Mouse (Mus musculus) adrenal gland, adult 8-10 months (tissue): Measurements from ENCODE around the gene Orm3. TPM values are rescaled to one million over a fixed set of nuclear protein-coding genes. Genes with fewer than 3 reads are reported as not detected.

Source experiments
- DNase-seq: peaks from one replicate; pipeline ENCODE4 v3.0.0; 2022
- total RNA-seq, 4 experiments: library from RNA; stranded (reverse); gene quantifications; 2 replicates each; pipeline ENCODE4 v1.2.4; 2022

The Orm3 gene
- total RNA-seq, 4 experiments from 2014 or later = 6.4 to 14.0 (median 8.7) TPM

DNA sequence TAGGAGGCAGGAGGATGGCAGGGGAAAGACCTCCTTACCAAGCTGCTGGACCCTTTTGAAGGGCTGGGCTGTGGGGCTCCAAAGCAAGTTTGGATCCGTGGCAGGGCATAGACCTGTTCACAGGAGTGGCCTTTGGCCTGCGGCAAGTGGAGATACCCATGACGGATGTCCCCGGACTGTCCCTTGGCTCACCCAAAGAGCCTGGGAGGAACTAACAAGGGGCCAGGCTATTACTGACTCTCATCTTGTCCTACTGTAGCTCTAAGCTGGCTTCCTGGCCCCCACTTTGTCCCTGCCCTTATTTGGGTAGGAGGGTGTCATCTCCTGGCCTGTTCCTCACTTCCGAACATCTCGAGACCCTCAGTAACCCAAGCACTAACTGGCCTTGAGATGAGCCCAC, 46.6 kb downstream of the Orm3 start:
- no peak for DNase-seq

DNA sequence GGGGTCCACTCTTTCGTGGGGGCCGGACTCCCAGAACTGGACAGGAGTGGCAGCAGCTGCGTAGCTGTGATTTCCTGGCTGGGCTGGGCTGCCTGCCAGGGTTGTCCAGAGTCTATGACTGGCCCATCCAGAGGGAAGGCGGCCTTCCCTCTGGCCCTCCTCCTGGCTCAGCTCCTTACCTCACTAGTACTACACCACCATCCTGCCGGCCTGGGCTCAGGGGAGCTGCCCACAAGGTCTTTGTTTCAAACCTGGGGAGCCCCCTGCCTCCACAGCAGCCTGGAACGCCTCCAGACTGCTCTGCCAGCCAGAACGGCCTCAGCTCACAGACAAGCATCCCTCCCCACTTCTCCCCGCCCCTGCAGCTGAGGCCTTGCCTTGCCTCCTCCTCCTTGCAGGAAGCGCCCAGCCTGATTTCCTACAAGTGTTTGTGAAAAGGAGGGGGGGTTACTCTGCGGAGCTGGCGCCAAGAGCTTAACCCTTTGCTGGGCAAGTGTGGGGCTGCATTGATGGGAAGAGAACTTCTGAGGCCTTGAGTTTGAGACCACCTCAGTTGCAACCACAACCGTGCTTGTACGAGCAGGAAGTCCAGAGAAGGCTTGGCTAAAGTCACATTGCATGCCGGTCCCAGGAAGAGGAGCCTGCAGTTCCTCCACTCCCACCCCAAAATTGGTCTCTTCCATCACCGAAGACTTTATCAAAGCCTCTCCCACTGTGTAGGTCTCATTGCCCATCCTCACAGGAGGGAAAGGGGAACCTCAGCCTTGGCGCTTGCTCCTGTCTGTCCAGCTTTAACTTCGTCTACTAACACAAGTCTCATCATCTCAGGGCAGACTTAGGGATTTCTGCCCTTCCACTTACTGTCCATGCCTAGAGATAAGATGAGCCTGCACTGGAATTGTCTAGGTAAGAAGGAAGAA, 47.3 kb downstream of the Orm3 start, which contains the start of gene Akna:
TSS of gene Akna (minus strand) at position 315 of the 920 bp plus-strand sequence.
- peak; percentile 88 for DNase-seq

DNA sequence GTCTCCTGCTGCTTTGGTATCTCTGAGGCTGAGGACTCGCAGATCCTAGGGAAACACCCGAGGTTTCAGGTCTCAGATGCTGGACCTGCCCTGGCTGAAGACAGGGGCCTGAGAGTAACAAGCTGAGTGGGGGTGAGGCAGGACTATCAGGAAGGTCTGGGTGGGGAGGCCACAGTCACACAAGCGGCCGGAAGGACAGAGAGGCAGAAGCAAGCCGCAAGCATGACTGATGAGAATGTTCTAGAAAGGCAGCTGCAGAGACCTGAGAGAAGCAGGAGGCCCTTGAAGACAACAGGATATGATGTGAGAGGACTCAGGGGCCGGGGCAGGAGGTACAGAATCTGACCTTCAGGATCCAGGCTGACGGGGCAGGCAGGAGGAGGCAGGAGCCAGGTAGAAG, 48.2 kb downstream of the Orm3 start:
- DNase-seq = no peak

DNA sequence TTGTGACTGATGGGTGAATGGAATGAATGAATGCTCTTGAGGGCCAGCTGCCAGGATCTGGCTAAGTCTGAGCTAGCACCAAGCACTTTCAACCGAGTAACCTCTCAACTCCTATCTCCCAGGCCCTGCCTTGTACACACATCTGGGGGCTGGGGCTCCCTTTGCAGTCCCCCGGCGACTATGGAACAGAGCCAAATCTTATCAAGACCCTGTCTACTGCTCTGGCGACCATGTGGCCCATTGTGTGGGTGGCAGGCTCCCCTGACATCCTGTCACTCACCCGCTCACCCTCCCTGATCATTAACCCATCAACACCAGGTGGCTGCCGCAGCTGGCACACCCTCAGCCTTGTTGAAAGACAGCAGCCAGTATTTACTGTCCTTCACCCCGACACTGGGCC, 49.1 kb downstream of the Orm3 start:
- DNase-seq = no peak

DNA sequence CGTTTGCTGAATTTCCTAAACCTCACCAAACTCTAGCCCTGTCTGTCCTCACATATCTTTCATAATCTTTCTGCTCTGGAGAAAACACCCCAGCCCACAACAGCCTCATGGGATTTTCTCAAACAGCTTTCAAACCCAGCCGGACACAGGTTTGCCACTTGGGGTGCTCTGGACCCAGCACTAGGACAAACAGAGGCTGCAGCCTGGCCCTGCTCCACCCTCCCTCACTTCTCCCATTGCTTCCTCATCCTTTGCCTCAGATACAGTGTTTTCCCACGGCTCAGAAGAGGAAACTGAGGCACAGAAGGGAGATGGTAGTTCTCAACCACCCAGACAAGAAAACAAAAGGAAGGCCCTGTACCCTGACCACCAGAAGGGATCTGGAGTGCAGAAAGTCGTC, 49.7 kb downstream of the Orm3 start:
- no peak for DNase-seq

DNA sequence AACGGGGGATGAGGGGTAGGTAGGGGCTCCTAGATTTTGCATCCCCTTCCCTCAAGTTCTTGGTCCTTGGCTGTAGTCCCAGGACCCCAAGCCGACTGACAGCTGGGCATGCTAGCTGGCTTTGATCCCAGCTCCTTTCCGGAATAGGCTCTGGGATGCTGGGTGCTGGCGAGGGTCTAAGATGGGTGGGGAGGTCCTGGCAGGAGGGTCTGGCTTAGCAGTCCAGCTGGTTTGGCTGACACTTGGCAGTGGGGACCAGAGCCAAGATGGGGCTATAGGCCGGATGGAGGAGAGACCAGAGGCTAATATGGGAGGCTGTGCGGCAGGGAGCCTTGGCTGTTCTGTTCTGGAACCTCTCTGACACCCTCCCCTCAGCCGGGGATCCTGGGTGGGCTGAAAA, 52.3 kb downstream of the Orm3 start:
- DNase-seq = no peak

DNA sequence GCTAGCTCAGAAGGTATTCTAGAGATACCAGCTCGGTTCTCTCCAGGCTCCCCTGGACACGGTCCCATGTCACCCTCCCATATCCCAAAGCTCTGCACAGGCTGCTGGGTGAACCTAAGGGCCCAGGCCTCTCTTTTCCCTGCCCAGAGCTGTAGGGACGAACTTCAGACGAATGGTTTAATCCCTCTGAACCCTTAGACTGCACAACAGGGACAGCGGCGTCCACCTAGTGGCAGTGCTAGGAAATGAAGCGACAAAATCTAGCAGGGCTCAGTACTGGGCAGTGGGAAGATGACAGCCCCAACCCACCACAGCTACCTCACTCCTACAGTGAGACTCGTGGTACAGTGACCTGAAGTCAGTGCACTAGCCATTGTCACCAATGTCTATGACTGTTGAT, 52.7 kb downstream of the Orm3 start:
- DNase-seq = no peak

Other genes starting within 250 kb of the Orm3 start
- under 1 TPM in 3 of 4 experiments, not detected in 1; 0.28 to 0.83 (median 0.38) TPM for gene Ambp, start 201.4 kb upstream of the Orm3 start, total RNA-seq
- not detected for gene Kif12, start 184.0 kb upstream of the Orm3 start, total RNA-seq
- gene Col27a1, start 142.2 kb upstream of the Orm3 start, total RNA-seq = 10 to 100 TPM in 3 of 4 experiments, 1 to 10 TPM in 1; 9.8 to 32.3 (median 22.5) TPM
- gene Orm1, start 11.6 kb upstream of the Orm3 start, total RNA-seq = 10 to 100 TPM; 18.5 to 49.4 (median 27.4) TPM
- gene Orm2, start 6.3 kb downstream of the Orm3 start, total RNA-seq = 1 to 10 TPM in 3 of 4 experiments, under 1 TPM in 1; 0.74 to 4.3 (median 2.8) TPM
- gene Akna, start 47.2 kb downstream of the Orm3 start, total RNA-seq = 1 to 10 TPM; 4.4 to 9.9 (median 7.0) TPM
- gene Whrn, start 139.8 kb downstream of the Orm3 start, total RNA-seq = 10 to 100 TPM; 56.7 to 95.9 (median 78.5) TPM
- 100 to 1,000 TPM; 191 to 202 (median 194) TPM for gene Atp6v1g1, start 188.6 kb downstream of the Orm3 start, total RNA-seq
- 10 to 100 TPM; 13.1 to 15.1 (median 14.0) TPM for gene Tmem268, start 202.6 kb downstream of the Orm3 start, total RNA-seq
- not detected for gene Gm11213, start 249.1 kb downstream of the Orm3 start, total RNA-seq